Mouse (Mus musculus) kidney, postnatal 0 days (tissue): ENCODE measurements around the gene Odf2l. TPM values are rescaled to one million over a fixed set of nuclear protein-coding genes. Genes with fewer than 3 reads are reported as not detected.

Experiments
- ATAC-seq: fragments of 200-750 bp; cut with Nextera tagmentation; replicated peaks from 2 replicates; pipeline ENCODE4 v1.8.0; 2017; ENCODE audit warnings: low read depth, moderate number of reproducible peaks, moderate TSS enrichment, moderate library complexity; ENCODE audit not compliant: low FRiP score
- DNase-seq: peaks from one replicate; pipeline ENCODE4 v3.0.0-alpha.2; 2016; ENCODE audit warnings: low spot score
- H3K27ac ChIP-seq: fragments of 300-500 bp; sonication (generic); 2 replicates; pipeline ENCODE4 v1.5.1; 2014; ENCODE audit warnings: mild to moderate bottlenecking
- H3K27me3 ChIP-seq: fragments of 300-500 bp; sonication (generic); 2 replicates; pipeline ENCODE4 v1.6.1; 2014; ENCODE audit warnings: low read length, mixed read lengths; ENCODE audit not compliant: insufficient read depth
- H3K36me3 ChIP-seq: fragments of 300-500 bp; sonication (generic); 2 replicates; pipeline ENCODE4 v1.6.1; 2014; ENCODE audit warnings: low read length, mixed read lengths; ENCODE audit not compliant: insufficient read depth
- H3K4me1 ChIP-seq: fragments of 300-500 bp; sonication (generic); replicated peaks from 2 replicates; pipeline ENCODE4 v1.6.1; 2014; ENCODE audit warnings: antibody characterized with exemption, low read length, mixed read lengths; ENCODE audit not compliant: insufficient read depth
- H3K4me2 ChIP-seq: fragments of 300-500 bp; sonication (generic); 2 replicates; pipeline ENCODE4 v1.6.1; 2014; ENCODE audit warnings: mild to moderate bottlenecking, low read length, moderate library complexity, mixed read lengths
- H3K4me3 ChIP-seq: fragments of 300-500 bp; sonication (generic); replicated peaks from 2 replicates; pipeline ENCODE4 v1.5.1; 2014; ENCODE audit warnings: low read depth, low read length
- H3K9ac ChIP-seq: fragments of 300-500 bp; sonication (generic); 2 replicates; pipeline ENCODE4 v1.6.1; 2014; ENCODE audit warnings: low read depth, low read length
- H3K9me3 ChIP-seq: fragments of 300-500 bp; sonication (generic); replicated peaks from 2 replicates; pipeline ENCODE4 v1.6.1; 2016; ENCODE audit warnings: low read length, inconsistent platforms, mixed read lengths
- CTCF ChIP-seq: IDR thresholded peaks from 2 replicates; pipeline ENCODE4 v1.5.1; 2016; ENCODE audit warnings: antibody characterized with exemption, low read depth, mild to moderate bottlenecking, moderate library complexity
- WGBS: fragments of 180-500 bp; shearing (Covaris S2); extraction: QIAGEN DNeasy Blood & Tissue Kit; methylation state at CpG from one replicate; pipeline ENCODE4 v1.1.7; 2014; 5-methylcytosine and 5-hydroxymethylcytosine counted together
- polyA plus RNA-seq: library from polyadenylated mRNA; unstranded; fragments of >200 nt; fragmentation: Nextera tagmentation; extraction: Ambion mirVana; gene quantifications from 2 replicates; pipeline ENCODE4 v1.2.1, GENCODE M21; 2015

Gene Odf2l
- polyA plus RNA-seq, 1 experiment from 2014 or later = 15.3 TPM

DNA sequence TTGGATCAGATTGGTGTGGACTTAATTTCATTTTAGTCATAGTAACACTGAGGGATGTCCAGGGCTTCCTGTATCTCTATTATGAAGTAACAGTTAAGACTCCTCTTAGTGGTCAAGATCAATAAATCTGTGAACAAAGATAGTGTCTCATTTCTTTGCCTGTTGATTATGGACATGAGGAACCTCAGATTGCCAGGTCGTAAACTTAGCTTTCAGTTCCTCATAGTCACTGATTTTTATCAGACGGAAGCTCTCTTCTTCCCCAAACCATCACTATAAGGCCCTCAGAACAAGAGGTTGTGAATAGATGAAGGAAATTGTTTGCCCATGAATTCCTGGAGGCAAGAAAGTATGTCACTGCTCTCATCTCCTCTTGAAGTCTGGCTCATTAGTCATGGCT, 73.6 kb downstream of the Odf2l start:
- WGBS = 83% methylated on average over 2 of the region's 2 CpGs
- Histone ChIP-seq H3K9me3 (no peaks in the 10 kb centered on the region), H3K9ac (no peak overlapping the region), H3K36me3 (no peaks in the 10 kb centered on the region), H3K4me3 (no peak overlapping the region), H3K27me3 (no peaks in the 10 kb centered on the region), H3K4me2 (no peak overlapping the region), H3K4me1 (no peaks in the 10 kb centered on the region), H3K27ac (no peak overlapping the region)
- DNase-seq = no peak
- no peak for ATAC-seq
- no peak for TF ChIP-seq CTCF

DNA sequence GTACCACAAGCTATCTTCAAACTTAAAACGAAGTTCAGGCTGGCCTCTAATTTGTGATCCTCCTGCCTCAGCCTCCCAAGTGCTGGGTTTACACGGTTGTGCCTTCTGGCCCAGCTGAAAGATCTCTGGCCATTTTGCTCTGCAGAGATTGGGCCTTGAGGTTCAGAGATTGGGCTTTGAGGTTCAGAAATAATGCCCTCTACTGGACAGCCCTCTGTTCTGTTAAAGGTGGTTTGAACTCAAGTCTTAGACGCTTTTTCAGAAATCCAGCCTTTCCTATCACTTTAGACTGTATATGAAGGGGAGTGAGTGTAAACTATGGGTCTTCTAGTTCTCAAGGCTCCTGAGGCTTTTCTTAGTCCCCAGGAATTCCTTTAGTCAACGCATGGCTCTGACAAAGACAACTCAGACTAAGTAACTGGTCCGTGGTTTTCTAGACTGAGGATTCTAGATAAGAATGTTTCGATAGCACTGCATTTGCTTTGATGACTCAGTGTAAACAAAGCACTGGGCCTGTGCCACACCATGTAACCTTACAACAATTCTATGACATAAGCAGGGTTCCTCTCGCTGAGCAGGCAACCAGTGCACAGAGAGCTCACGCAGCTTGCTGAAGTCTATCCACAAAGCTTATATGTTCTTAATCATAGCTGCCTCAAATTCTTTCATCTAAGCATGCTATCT, 77.0 kb downstream of the Odf2l start:
- Histone ChIP-seq H3K4me1 (no peaks in the 10 kb centered on the region), H3K27ac (no peak overlapping the region), H3K4me2 (no peak overlapping the region), H3K4me3 (no peak overlapping the region), H3K9ac (no peak overlapping the region), H3K27me3 (no peaks in the 10 kb centered on the region), H3K9me3 (no peaks in the 10 kb centered on the region), H3K36me3 (no peaks in the 10 kb centered on the region)
- DNase-seq (no peak), ATAC-seq (no peak)
- 84% methylated on average over 8 of the region's 8 CpGs for WGBS
- TF ChIP-seq CTCF = 0 out of 2 replicates have a peak, but pooled peaks have one; percentile 6

DNA sequence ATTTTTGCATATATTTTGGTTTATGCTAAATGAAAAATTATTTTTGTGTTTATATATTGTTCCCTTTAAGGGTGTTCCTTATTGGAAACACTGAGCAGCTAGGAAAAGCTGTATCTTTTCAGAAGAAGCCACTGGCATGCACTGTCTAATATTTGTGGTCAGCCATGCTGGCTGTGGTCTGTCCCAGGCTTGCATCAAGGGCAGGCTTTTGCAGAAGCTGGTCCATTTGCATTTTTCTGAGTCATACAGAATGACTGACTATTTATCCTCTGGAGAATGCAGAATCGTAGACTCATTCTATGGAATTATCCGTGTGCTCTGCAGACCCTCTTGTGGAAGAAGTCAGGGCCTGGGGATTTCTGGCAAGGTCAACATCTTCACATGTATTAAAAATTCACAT, 79.7 kb downstream of the Odf2l start:
- 89% methylated on average over 2 of the region's 2 CpGs for WGBS
- no peak overlapping the region for H3K27ac ChIP-seq
- H3K36me3 ChIP-seq = no peaks in the 10 kb centered on the region
- no peak for TF ChIP-seq CTCF
- no peaks in the 10 kb centered on the region for H3K4me1 ChIP-seq
- ATAC-seq (no peak), DNase-seq (no peak)
- H3K4me3 ChIP-seq = no peak overlapping the region
- H3K27me3 ChIP-seq = no peaks in the 10 kb centered on the region
- H3K9me3 ChIP-seq = no peaks in the 10 kb centered on the region
- no peak overlapping the region for H3K9ac ChIP-seq
- no peak overlapping the region for H3K4me2 ChIP-seq

Other genes with a start within 250 kb of the Odf2l start
- gene Clca4b, start 186.1 kb upstream of the Odf2l start, polyA plus RNA-seq = 0.04 and 0.08 TPM in 2 replicates
- gene Clca4a, start 143.5 kb upstream of the Odf2l start, polyA plus RNA-seq = 0.08 TPM in 1 of 2 replicates, not detected in the other
- not detected in 2 replicates for gene Clca1, start 85.8 kb upstream of the Odf2l start, polyA plus RNA-seq
- gene Clca2, start 19.1 kb upstream of the Odf2l start, polyA plus RNA-seq = 0.22 and 0.70 TPM in 2 replicates
- gene Col24a1, start 173.9 kb downstream of the Odf2l start, polyA plus RNA-seq = 2.0 and 2.3 TPM in 2 replicates